Mouse (Mus musculus) stomach, postnatal 0 days (tissue): ENCODE results near the gene Fam122c.

ENCODE experiments used
- CTCF ChIP-seq: IDR thresholded peaks from 2 replicates; pipeline ENCODE4 v1.5.1; 2016; ENCODE audit warnings: antibody characterized with exemption, low read depth, mild to moderate bottlenecking, moderate library complexity
- EP300 ChIP-seq: optimal IDR thresholded peaks from 2 replicates; pipeline ENCODE3; 2016; ENCODE audit warnings: antibody characterized with exemption

DNA sequence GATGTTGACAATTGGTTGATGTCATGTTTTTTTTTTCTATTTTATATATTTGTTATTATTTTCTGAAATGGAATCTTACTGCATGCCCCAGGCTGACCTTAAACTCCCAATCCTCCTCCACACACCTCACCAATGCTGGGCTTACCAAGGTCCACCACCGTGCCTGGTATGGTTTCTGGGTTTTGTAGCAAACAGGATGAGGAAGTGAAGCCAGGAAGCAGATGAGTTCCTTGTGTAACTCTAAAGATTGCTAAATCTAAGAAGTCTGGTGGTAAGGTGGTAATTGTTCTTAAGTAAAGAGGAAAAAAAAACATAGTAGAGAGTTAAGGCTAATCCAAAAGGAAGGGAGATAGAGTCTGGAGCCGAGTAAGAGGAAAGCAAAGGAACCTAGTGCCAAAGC is 47.3 kb downstream of the Fam122c start:
- no peak for TF ChIP-seq EP300
- no peak for TF ChIP-seq CTCF
